Mouse (Mus musculus) urinary bladder, postnatal 14 days (tissue): ENCODE data around the gene Rbm20.

Experiments
- DNase-seq: peaks from one replicate; pipeline ENCODE4 v3.0.0; 2021; ENCODE audit warnings: low spot score

Rbm20 gene

GRCm38 (mm10) chr19:53671432-53671831 is 5.7 kb upstream of the Rbm20 start:
- no peak for DNase-seq

GRCm38 (mm10) chr19:53674131-53674925 is 2.8 kb upstream of the Rbm20 start:
- no peak for DNase-seq

DNA sequence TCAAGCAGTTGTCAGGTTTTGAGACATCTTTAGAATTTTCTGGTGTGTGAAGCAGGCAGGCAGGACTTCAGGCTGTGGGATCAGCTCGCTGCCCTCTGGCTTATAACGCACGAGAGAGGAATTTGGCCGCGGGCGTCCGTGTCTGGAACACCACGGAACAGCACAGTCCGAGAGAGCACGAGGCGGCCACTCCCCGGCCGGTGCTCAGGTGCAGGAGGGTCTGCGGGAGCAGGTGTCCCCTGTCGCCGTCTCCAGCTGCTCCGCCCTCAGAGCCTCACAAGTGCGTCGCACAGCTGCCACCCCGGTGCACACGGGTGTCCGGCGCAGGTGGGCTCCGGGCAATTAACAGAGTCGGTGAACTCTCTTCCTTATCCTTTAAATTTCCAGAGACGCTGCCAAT is 878 bp upstream of the Rbm20 start:
- DNase-seq = no peak

- DNase-seq = no peak
These were observed 2.1 kb downstream of the Rbm20 start for GRCm38 (mm10) chr19:53679194-53679593.

- DNase-seq = no peak
These were observed 2.9 kb downstream of the Rbm20 start for GRCm38 (mm10) chr19:53679981-53680380.

- no peak for DNase-seq
These were observed 5.3 kb downstream of the Rbm20 start for GRCm38 (mm10) chr19:53682427-53682826.

DNA sequence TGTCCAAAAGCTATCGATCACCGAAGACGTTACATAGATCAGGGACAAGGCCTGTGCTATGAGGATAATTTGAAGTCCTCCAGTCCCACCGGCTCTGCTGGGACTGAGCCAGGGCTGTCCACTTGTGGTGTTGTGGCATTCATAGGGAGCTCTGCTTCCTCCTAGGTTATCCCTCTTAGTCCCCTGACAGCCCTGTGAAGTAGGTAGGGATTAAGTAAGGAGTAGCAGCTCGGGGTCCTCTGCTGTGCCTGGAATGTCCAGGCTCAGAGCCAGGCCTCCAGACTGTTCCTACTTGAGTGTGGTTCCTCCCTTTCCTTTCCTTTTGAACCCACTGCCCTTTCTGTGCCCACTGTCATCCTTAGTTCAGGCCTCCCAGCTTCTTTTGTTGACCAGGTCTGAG is 10.5 kb downstream of the Rbm20 start:
- no peak for DNase-seq

DNA sequence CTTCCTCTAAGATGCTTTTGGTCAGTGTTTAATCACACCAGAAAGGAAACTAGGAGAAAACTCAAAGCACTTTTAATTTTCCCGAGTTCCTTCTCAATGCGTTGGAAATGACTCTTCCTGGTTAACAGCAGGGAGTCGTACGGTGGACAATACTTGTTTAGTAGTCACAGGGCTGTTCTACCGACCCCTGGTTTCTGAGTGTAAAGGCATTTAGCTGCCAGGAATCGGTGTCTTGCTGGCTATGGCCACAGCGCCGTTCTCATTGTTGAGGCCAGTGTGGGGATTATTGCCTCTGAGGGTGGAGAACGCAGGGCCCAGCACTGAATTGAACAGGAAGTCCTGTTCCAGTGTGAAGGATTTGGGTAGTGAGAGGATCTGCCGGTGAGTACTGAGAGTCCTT is 13.7 kb downstream of the Rbm20 start:
- no peak for DNase-seq

DNA sequence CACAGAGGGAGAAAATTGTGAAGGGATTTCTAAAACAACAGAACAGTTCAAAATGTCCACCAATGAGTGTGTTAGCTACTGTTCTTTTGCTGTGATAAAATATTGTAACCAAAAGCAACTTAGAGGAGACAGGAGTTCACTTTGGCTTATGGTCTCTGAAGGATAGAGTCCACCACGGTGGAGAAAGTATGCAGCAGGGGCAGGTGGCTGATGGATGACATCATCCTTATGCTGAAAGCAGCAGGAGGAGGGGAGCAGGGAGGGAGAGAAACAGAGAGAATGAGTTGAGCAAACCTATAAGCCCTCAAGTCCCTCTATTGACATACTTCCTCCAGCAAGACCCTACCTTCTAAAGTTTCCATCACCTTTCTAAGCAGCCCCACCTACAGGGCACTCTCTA is 16.9 kb downstream of the Rbm20 start:
- DNase-seq = no peak

- DNase-seq = no peak
These were observed 19.0 kb downstream of the Rbm20 start for GRCm38 (mm10) chr19:53696079-53696478.

DNA sequence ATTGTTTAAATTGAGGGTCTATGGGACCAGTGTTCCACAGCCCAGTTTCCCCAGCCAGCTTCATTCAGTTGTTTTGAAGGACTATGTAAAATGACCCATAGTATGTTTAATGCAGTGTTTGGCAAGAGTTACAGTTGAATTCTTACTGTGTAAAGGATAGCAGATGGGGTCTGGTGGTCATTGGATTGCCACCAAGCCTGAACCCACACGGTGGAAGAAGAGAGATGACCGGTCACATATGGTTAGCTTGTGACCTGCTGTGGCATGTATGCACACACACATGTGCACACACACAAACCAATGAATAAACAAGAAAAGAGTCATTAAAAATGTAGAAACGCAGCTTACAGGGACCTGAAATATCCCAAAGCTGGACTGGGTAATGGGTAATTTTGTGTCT is 19.5 kb downstream of the Rbm20 start:
- DNase-seq = no peak

- DNase-seq = no peak
These were observed 20.4 kb downstream of the Rbm20 start for GRCm38 (mm10) chr19:53697376-53698126.

DNA sequence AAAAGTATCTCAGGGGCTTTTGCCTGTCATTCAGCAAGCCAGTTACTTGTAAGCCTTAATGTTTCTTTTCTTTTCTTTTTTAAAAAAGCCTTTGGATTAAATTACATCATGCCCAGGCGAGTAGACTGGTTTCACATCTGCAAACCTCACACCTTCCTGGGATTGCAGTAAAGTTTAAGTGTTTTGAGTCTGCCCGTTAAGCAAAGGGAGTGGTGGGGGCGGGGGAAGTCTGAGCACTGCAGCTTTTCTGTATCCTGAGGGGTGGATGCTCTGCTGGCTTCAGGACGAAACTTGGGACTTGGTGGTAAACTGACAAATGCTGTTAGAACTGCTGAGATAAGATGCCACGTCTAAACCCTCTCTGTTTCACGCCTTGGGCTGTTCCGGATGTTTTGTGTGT is 22.6 kb downstream of the Rbm20 start:
- DNase-seq = no peak

DNA sequence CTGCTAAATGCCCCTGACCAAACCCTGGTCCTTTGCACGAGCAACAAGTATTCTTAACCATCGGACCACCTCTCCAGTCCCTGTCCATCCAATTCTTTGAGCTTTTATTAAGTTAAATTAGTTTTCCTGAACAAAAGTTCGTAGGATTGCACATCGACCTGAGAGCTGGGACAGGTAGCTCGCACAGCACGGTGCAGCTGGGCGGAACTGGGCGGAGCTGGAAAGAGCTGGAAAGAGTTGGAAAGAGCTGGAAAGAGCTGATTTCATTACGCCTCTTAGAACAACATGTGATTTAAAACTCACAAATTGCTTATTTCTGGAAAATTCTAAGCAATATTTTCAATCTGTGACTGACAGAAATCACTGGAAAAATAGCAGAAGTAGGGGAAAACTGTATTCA is 24.3 kb downstream of the Rbm20 start:
- no peak for DNase-seq

GRCm38 (mm10) chr19:53704895-53705823 is 28.1 kb downstream of the Rbm20 start:
- peak; percentile 62 for DNase-seq

GRCm38 (mm10) chr19:53708401-53708800 is 31.3 kb downstream of the Rbm20 start:
- no peak for DNase-seq

DNA sequence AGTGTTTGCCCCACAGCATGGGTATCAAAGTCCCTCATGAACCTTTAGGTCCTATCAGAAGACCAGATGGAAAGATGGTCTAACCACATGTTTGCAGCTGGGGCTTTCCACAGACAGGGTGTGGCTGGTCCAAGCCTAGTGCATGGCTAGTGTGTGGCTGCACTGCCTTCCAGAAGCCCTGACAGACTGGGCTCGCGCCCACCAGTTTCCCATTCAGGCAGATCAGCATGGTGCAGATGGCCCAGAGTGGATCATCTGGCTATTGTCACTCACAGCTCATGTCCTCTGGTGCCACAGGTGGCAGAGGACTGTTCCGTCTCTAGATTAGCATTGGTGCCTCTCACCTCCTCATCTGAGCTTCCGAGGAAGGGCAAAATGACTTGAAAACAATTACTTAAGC is 33.8 kb downstream of the Rbm20 start:
- DNase-seq = no peak

DNA sequence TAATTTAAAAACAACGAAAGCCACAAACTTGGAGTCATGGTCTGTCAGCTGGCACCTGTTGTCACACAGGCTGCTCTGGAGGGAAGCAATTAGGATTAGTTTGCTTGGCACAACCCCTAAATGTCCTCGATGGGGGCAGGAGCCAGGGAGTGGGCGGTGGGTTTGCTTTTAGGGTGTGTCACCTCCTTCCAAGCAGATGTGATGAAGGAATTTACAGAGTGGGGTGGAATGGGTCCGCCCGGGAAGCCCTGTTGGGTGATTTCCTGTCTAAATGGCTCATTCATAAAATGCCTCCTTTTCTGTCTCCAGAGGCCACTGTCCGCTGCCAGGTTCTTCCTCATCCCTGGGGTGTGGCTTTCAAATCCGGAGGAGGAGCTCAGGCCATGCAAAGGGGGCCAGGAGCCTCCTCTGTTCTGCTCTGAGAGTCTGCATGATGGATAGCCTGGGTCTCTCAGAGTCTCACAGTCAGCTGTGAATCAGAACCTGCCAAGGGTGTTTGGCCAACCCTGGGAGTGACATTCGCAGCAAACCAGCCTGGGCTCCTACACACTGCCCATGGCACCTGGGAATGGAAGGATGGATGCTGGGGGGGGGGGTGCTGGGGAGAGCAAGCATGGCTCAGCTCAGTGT is 34.3 kb downstream of the Rbm20 start:
- no peak for DNase-seq

GRCm38 (mm10) chr19:53712297-53713025 is 35.4 kb downstream of the Rbm20 start:
- no peak for DNase-seq

GRCm38 (mm10) chr19:53713364-53713763 is 36.3 kb downstream of the Rbm20 start:
- no peak for DNase-seq

- no peak for DNase-seq
These were observed 39.4 kb downstream of the Rbm20 start for GRCm38 (mm10) chr19:53716469-53716868.
